Mouse (Mus musculus): Measurements from ENCODE around the gene Inhbc.

Inhbc gene

DNA sequence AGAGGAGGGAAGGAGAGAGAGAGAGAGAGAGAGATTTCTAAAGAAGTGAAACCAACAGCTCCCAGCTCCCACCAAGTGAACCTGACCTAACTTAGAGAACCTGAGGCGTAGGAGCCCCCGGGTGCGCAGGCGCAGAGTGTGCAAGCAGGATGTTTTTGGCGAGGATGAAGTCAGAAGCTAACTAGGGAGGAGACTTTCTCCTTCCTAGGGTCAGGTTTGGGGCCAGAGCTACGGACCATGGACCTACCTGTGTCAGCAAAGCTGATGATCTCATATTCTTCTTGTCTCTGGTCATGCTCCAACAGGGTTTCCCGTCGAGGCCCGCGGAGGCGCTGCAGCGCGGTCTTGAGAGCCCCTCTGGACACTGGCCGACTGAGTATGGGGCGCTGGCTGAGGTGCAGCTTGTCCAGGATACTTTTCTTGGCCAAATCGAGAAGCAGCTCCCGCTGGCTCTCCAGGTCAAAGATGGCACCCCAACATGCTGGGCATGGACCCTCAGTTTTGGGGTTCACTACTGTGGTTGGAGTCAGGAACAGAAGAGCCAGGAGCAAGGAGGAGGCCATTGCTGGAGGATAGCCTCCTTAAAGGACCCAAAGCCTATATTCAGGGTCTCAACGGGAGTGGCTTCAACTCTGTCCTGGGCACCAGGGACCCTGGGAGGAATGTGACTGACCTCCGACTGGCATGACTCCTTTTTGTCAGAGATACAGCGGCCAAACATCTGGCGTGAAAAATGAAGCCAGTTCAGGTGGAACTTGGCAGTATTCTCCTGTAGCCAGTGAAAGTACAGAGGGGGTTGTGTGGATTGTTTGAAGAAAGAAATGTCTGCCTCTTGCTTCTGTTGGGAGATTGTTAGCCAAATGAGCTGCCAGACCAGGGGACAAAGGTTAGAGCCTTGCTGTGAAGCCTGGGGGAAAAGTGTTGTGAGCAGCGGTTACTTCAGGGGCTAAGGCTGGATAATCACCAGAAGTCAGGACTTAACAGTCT lies at the start of gene Inhbc:
Gene Inhbc (minus strand): TSS at position 598 of the 987 bp plus-strand sequence.
- no peak for DNase-seq (ENCODE audit: low spot score)

- no peak for DNase-seq (ENCODE audit: low spot score)
Observed at GRCm38 (mm10) chr10:127414141-127414540, 43.9 kb upstream of the Inhbc start.

GRCm38 (mm10) chr10:127413585-127413984 lies 43.4 kb upstream of the Inhbc start:
- no peak for DNase-seq (ENCODE audit: low spot score)

DNA sequence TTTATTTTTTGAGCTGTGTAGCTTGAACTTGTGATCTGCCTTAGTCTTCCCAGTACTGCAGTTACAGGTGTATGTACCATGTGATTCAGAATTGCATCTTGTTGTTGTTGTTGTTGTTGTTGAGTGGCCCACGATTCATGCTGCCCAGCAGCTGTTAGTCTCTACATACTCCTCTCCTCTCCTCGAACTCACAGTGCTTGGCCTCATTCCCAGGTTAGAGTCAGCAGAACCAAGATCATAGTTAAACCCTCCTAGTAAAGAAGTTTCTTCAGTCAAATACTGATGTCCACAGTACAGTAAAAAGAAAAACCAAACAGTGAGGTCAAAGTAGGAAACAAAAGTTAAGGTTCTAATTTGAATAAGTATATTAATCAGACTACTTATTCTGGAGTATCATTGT lies 42.5 kb upstream of the Inhbc start:
- DNase-seq (ENCODE audit: low spot score): no peak

DNA sequence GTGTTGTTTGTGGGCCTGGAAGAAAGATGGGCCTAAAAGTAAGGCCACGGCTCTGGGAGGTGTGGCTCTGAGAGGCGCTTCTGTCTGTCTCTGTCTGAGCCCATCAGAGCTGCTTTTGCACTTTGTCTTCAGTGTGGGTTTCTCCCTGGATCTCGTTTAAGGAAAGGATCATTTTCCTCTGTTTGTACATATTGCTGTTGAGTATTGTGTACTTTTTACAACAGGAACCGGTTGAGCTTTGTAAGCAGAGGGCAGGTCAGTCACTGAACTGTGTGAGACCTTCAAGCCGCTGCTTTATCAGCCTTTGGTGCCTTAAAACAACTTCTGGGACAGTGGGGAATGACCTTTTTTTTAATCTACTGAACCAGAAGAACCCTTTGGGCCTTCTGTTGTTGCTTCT lies 41.9 kb upstream of the Inhbc start:
- DNase-seq (ENCODE audit: low spot score): no peak

- no peak for DNase-seq (ENCODE audit: low spot score)
Observed at GRCm38 (mm10) chr10:127407391-127407790, 37.2 kb upstream of the Inhbc start.

DNA sequence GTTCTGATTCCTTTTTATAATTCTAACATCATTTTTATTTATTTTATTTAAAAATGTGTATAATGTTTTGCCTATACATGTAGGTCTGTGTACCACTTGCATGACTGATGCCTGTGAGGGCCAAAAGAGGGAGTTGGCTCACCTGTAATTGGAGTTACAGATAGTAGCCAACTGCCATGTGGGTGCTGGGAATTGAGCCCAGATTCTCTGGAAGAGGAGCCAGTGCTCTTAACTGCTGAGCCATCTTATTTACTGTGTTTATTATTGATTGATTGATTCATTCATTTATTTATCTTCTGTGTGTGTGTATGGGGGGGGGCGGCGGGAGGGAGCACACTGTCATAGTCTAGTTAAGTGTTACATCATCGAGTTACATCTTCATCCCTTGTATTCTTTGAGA lies 34.5 kb upstream of the Inhbc start:
- DNase-seq (ENCODE audit: low spot score): no peak

GRCm38 (mm10) chr10:127391774-127392173 lies 21.5 kb upstream of the Inhbc start:
- no peak for DNase-seq (ENCODE audit: low spot score)

DNA sequence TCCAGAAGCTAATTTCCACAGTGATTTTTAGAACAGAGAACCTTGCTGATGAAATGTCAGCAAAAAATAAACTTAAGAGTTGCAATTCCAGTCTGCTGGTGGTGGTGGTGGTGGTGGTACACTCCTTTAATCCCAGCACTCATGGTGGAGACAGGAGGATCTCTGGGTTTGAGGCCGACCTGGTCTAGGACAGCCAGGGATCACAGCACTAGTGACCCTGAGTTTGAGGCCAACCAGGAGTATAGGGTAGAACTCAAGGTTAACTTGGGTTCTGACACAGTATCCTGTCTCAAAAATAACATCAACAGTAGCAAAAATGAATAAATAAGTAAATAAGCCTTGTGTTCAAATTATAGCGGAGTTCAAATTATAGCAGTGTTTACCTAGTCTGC lies 11.5 kb upstream of the Inhbc start:
- no peak for DNase-seq (ENCODE audit: low spot score)

DNA sequence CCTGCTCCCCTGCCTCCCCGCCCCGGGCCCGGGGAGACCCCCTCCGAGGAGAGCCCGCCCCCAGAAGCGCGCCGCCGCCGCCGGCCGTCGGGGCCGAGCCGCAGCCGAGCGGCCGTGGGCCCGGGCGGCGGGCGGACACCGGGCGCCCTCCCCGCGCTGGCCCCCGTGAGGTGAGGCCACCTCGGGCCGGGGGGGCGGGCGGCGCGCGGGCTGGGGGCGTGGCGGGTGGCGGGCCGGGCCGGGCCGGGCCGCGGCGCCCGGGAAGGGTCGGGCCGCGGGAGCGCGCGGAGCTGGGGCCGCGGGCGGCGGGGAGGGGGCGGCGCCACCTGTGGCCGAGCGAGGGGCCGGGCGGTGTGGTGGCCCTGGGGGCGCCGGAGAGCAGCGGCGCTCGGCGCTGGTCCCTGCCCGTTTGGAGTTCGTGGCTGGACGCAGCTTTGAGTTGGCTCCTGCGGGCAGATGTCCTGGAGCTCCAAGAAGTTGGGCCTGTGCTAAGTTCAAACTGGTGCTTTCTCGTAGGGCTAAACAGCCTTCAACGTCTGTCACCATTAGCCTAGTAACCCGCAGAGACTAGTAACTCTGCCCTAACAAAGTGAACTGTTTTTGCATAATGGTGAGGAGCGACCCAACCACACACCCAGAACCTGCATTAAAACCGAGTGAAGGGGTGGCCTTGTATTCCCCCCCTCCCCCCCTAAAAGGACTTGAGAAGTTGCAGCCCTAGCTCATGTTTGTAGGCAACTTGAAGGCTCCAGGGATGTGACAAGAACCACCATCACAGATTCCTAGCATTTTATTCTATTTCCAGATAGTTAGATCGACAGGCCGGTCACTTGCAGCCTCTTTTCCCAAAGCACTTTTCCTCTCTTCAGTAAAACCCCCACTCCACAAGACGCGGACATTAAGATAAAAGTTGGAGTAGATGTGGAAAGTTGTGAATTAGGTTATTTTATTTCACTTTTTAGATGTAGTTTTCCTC lies 10.8 kb upstream of the Inhbc start:
- peak; percentile 18 for DNase-seq (ENCODE audit: low spot score)

GRCm38 (mm10) chr10:127380251-127380691 lies 10.0 kb upstream of the Inhbc start, which contains the start of gene R3hdm2:
Gene R3hdm2, plus strand, starts transcription at chr10:127380327.
- DNase-seq (ENCODE audit: low spot score): peak; percentile 66

DNA sequence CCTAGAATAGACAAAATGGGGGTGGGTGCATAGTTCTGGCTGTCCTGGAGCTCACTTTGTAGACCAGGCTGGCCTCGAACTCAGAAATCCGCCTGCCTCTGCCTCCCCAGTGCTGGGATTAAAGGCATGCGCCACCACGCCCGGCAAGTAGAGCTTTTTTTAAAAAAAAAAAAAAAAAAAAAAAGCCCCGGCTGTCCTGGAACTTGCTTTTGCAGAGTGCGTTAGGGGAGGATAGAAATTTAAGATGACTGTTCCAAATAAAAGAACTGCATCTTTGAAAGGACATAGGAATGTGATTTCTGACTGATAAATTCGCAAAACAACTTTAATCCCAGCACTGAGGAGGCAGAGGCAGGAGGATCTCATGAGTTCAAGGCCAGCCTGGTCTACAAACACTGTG lies 9.4 kb upstream of the Inhbc start:
- DNase-seq (ENCODE audit: low spot score): no peak

DNA sequence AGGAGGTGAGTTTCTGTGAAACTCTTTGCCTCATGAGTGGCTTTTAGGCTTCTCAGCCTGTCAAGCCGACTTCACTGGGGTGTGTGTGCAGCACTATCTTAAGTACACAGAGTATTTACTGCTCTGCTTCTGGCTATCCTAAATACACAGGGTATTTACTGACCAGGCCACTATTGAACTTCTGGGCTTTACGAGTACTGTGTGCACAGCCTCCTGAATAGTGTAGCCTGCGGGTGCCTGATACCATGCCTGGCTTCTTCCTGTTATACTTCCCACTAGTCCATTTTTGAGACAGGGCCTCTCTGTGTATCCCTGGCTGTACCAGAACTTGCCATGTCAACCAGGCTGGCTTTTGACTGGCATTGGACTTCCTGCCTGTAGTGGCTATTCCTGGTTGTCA lies 7.5 kb upstream of the Inhbc start:
- no peak for DNase-seq (ENCODE audit: low spot score)

GRCm38 (mm10) chr10:127371023-127371422 lies 792 bp upstream of the Inhbc start:
- no peak for DNase-seq (ENCODE audit: low spot score)

- DNase-seq (ENCODE audit: low spot score): no peak
Observed at GRCm38 (mm10) chr10:127368273-127368672, 2.0 kb downstream of the Inhbc start.

DNA sequence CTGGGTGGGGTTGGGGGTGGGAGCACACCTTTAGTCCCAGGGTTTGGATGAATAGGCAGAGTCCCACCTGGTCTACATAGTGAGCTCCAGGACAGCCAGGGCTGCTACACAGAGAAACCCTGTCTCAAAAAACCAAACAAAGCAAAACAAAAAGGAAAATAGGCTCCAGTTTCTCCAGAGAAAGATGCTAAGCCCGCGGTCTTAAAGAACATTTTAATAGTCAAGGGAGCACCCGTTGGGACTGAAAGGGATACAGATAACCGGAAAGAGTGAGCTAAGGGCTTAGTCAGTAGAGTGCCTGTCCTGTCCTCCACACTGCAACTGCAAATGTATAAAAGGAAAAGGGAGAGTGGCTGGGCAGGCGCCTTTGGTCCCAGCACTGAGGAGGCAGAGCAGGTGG lies 3.1 kb downstream of the Inhbc start:
- no peak for DNase-seq (ENCODE audit: low spot score)

DNA sequence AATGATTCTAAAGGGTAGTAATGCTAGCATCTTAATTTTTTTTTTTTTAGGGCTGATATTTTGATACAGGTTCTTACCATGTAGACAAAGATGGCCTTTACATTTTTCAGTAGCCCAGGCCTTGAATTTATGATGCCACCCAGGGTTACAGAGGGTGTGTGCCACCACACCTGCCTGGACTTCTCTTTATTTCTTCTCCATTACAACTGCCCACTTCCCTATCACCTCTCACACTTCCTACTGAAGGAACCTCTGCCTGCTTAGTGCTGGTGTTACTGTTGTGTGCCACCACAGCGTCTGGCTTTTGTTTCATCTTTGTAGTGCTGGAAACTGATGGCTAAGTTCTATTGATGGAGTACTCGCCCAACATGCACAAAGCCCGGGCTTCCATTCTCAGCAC lies 9.5 kb downstream of the Inhbc start:
- no peak for DNase-seq (ENCODE audit: low spot score)

DNA sequence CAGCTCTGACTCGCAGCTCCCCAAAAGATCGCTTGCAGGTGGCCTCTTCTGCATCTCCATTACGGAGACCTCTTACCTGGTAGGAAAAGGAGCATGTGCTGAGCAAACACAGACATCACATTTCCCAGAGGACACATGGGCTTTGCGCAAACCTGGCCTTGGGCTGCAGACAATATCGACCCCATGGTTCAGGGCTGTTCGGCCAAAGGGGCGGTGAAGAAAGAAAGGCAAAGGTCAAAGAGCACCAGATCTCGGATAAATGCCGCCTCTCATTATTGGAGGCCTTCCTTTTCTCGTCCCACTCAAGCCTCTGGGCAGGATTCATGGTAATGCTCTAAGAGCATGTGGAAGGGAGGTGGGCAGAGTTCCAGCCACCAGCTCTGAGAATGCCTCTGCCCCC lies 14.9 kb downstream of the Inhbc start:
- no peak for DNase-seq (ENCODE audit: low spot score)

DNA sequence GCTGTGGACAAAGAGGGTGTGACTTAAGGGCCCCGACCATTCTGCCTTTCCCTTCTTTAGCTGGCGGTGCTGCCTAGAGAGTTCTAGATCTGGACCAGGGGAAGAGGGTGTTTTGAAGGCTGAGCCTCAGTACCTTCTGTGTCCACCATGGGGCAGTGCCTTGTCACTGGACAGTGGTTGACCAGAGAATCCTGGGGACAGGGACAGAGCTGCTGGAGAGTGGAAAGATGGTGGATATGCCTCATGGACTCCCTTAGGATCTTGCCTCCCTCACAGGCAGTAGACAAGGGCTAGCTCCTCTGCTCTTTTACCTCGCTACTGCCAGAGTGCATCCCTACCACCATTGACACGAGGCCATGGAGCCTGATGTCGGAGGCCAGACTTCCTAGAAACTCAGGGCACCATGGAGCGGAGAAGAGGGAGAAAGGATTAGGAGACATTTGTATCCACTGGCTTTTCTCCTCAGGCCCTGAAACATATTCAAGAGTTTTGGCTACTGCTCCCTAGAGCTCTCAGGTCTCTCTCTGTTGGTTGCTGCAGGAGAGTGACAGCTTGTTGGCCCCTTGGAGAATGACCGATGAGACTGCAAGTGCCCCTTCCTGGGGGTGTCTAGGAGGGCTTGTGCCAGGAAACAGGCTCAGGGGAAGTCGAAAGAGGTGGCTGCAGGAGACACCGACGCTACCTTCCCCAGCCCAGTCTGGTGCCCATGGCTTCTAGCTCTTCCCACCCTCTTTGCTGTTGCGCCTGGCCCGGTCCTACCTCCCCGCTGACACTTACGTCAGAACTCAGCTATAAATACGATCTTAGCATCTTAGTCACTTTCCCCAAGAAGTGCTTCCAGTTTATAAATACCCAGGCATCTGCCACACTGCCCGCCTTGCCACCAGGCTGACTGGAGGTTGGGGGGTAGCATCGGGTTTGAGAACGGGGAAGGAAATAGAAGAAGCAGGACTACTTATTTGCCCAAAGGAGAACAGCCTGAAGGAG lies 16.0 kb downstream of the Inhbc start, which contains the start of gene Inhbe:
Gene Inhbe (minus strand): TSS at position 503 of the 987 bp plus-strand sequence.
- DNase-seq (ENCODE audit: low spot score): no peak

DNA sequence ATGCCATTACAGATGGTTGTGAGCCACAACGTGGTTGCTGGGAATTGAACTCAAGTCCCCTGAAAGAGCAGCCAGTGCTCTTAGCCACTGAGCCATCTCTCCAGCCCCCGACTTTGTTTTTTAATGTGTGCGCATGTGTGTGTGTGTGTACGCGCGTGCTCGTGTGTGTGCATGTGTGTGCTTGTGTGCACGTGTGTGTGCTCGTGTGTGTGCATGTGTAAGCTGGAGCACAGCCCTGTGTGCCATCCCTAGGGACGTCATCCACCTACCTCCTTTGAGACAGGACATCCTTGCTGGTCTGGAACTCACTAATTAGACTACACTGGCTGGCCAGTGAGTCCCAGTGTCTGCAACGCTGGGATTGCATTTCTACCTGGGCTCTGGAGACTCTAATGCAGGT lies 17.5 kb downstream of the Inhbc start:
- DNase-seq (ENCODE audit: low spot score): no peak

GRCm38 (mm10) chr10:127352187-127352586 lies 18.0 kb downstream of the Inhbc start:
- no peak for DNase-seq (ENCODE audit: low spot score)
